Mouse (Mus musculus) lung, adult 18-20 months (tissue): ENCODE data around the gene Vmn1r176.
"Not testable (repeated sequence)": the region's sequence is repeated elsewhere in the genome, so short reads cannot be mapped to it uniquely, and the experiment has no call there.

Experiments
- DNase-seq, 2 experiments: peaks; one replicate each; pipeline ENCODE4 v3.0.0; 2022; ENCODE audit warnings: mixed read lengths in 2 of 2

The Vmn1r176 gene

GRCm38 (mm10) chr7:23837272-23837671 lies at the start of gene Vmn1r176:
Vmn1r176 (minus strand) TSS chr7:23837372.
- DNase-seq, result not testable (repeated sequence)

- DNase-seq, result not testable (repeated sequence)
Measured at GRCm38 (mm10) chr7:23876918-23877317, 39.7 kb upstream of the Vmn1r176 start.

- DNase-seq, result not testable (repeated sequence)
Measured at GRCm38 (mm10) chr7:23866349-23866748, 29.2 kb upstream of the Vmn1r176 start, which contains the start of gene Vmn1r177. Vmn1r177 (minus strand) TSS chr7:23866449.

- DNase-seq, result not testable (repeated sequence)
Measured at GRCm38 (mm10) chr7:23810543-23810942, 26.6 kb downstream of the Vmn1r176 start, which contains the start of gene Vmn1r175. Vmn1r175 (minus strand) TSS chr7:23810643.

- no peak for DNase-seq
Measured at GRCm38 (mm10) chr7:23784526-23784925, 52.6 kb downstream of the Vmn1r176 start.
